In the genomic region with DNA sequence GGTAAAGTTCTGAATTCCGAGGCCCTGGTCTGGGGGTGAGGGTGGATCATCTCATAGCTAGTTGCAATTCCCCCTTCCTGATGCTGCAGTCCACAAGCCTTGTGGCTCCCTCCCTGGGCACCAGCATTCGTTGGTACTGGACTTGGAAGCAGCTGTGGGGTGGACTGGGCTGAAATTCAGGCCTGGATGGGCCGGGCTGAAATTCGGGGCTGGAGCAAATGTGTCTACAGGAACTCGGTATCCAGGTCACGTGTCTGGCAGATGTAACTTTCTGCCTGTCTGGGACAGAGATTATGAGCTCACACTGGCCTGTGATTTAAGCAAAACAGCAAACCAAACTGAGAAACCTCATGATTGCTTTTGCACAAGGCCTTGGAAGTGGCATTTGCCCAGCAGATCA, we compare ENCODE assay signal across 18 mouse cellular contexts. TPM values are rescaled to one million over a fixed set of nuclear protein-coding genes. Genes with fewer than 3 reads are reported as not detected.
DNase-seq lines count a peak whose midpoint lies in the region; TF ChIP-seq lines count a peak whose summit lies in the region.
"Had no signal": no experiment of that assay in that cellular context is flagged by ENCODE, and none has a peak within 500 bp of the region (broad histone marks: within the 10 kb centered on the region; RNA-seq: fewer than 3 reads in every experiment).

No protein-coding gene starts in this region.

- H3K36me3 ChIP-seq in testis, adult 2 months (ENCODE audit: control insufficient read depth, insufficient read depth, low read length), result no peaks in the 10 kb centered on the region
- no peaks in the 10 kb centered on the region for H3K36me3 ChIP-seq in kidney, adult 2 months (ENCODE audit: control insufficient read depth, insufficient read depth, low read length)
- H3K36me3 ChIP-seq: kidney, embryonic 15.5 days; liver, embryonic 15.5 days had no signal

- peaks cover 12% of the 10 kb centered on the region for H3K4me1 ChIP-seq in testis, adult 2 months (ENCODE audit: control insufficient read depth, insufficient read depth, low read length)
- no peaks in the 10 kb centered on the region for H3K4me1 ChIP-seq in kidney, adult 2 months (ENCODE audit: control insufficient read depth, insufficient read depth, low read length)
- H3K4me1 ChIP-seq: liver, embryonic 15.5 days had no signal

- TF ChIP-seq CTCF in testis, adult 2 months (IDR thresholded peaks at IDR 0.05; ENCODE audit: control insufficient read depth, insufficient read depth, insufficient replicate concordance, low read depth, low read length), result no peak
- TF ChIP-seq CTCF in kidney, adult 2 months (conservative IDR thresholded peaks at IDR 0.05; ENCODE audit: insufficient read depth, insufficient read length, low read depth, low read length), result no peak

- peak; percentile 55 for DNase-seq in heart, adult 8-10 months (ENCODE audit: low spot score)
- no peak for DNase-seq in heart, postnatal 4 days
- no peak for DNase-seq in testis, postnatal 14 days (ENCODE audit: low spot score)
- DNase-seq in heart, adult 9 months (ENCODE audit: low spot score in 2 of 2), result peak; percentile 64 to 72
- no peak for DNase-seq in spleen, adult 12 weeks (ENCODE audit: low spot score)
- no peak for DNase-seq in kidney, adult 2 months
- DNase-seq in frontal cortex, postnatal 25 days (ENCODE audit: low spot score in 2 of 2), result no peak
- DNase-seq: adrenal gland, postnatal 25 days; cerebellum, adult 11 months; thymus, adult 2 months had no signal

- H3K27ac ChIP-seq in testis, adult 2 months (ENCODE audit: control insufficient read depth, insufficient read depth, low read depth, low read length), result peak overlapping the region; percentile 26; the same call in 1 of the 2 replicates
- H3K27ac ChIP-seq in kidney, adult 2 months (ENCODE audit: insufficient read depth, low read depth, low read length), result no peak overlapping the region
- H3K27ac ChIP-seq: kidney, embryonic 15.5 days; liver, embryonic 15.5 days had no signal

- 78% methylated on average over 6 of the region's 6 CpGs for WGBS in kidney, adult 2 months

- TF ChIP-seq POLR2A in testis, adult 2 months (IDR thresholded peaks at IDR 0.05; ENCODE audit: control insufficient read depth, low read depth, low read length), result no peak
- TF ChIP-seq POLR2A in kidney, adult 2 months (IDR thresholded peaks at IDR 0.05; ENCODE audit: low read depth, low read length), result no peak

- no peaks in the 10 kb centered on the region for H3K27me3 ChIP-seq in testis, adult 2 months (ENCODE audit: control insufficient read depth, insufficient read depth, low read length)
- H3K27me3 ChIP-seq in kidney, adult 2 months (replicated peaks; ENCODE audit: control insufficient read depth, insufficient read depth, low read length), result no peaks in the 10 kb centered on the region
- H3K27me3 ChIP-seq: kidney, embryonic 15.5 days; liver, embryonic 15.5 days had no signal

- peak overlapping the region; percentile 81 for H3K4me3 ChIP-seq in testis, adult 2 months (ENCODE audit: control insufficient read depth, low read depth, low read length)
- no peak overlapping the region for H3K4me3 ChIP-seq in kidney, adult 2 months (ENCODE audit: insufficient read depth, low read depth, low read length)
- H3K4me3 ChIP-seq: kidney, embryonic 15.5 days; liver, embryonic 15.5 days had no signal

RNA-seq across cellular contexts. Expression of a gene that starts 1.1 kb away (rescaled TPM):
- not detected for total RNA-seq in heart, adult 8-10 months (2022)
- not detected for total RNA-seq in heart, postnatal 4 days (2021)
- 175 and 178 TPM in 2 replicates for polyA plus RNA-seq in testis, adult 2 months (2012; rRNA removed)
- polyA plus RNA-seq in kidney, adult 2 months (2012; rRNA removed), result not detected in 2 replicates
- total RNA-seq: adrenal gland, postnatal 25 days; hematopoietic stem cell, adult 5-6 weeks; layer of hippocampus, postnatal 36 days; megakaryocyte progenitor cell, adult 5-6 weeks had no signal
- polyA plus RNA-seq: forebrain, embryonic 14.5 days; kidney, embryonic 15.5 days; liver, embryonic 15.5 days; small intestine, adult 2 months; thymus, adult 2 months had no signal

RNA-seq across cellular contexts. Expression of a gene that starts 14.1 kb away (rescaled TPM):
- total RNA-seq in heart, adult 8-10 months (2022), result 100 to 1,000 TPM; 120 to 141 (median 127) TPM
- total RNA-seq in heart, postnatal 4 days (2021), result 100 to 1,000 TPM; 117 to 133 TPM
- 1.1 and 2.4 TPM in 2 replicates for polyA plus RNA-seq in testis, adult 2 months (2012; rRNA removed)
- 27.1 and 30.8 TPM in 2 replicates for polyA plus RNA-seq in kidney, adult 2 months (2012; rRNA removed)

RNA-seq across cellular contexts. Expression of a gene that starts 31.7 kb away (rescaled TPM):
- not detected for total RNA-seq in heart, adult 8-10 months (2022)
- total RNA-seq in heart, postnatal 4 days (2021), result not detected
- 1,060 and 1,176 TPM in 2 replicates for polyA plus RNA-seq in testis, adult 2 months (2012; rRNA removed)
- not detected in 2 replicates for polyA plus RNA-seq in kidney, adult 2 months (2012; rRNA removed)
- total RNA-seq: adrenal gland, postnatal 25 days; hematopoietic stem cell, adult 5-6 weeks; layer of hippocampus, postnatal 36 days; megakaryocyte progenitor cell, adult 5-6 weeks had no signal
- polyA plus RNA-seq: forebrain, embryonic 14.5 days; kidney, embryonic 15.5 days; liver, embryonic 15.5 days; small intestine, adult 2 months; thymus, adult 2 months had no signal

Comparison
In these comparisons a context has a peak if more than half of its experiments do, and no peak if none do; other contexts are left out.
1. DNase-seq: peak in heart, adult 8-10 months (single experiment) and heart, adult 9 months (2 of 2); none in heart, postnatal 4 days (single experiment), testis, postnatal 14 days (single experiment), spleen, adult 12 weeks (single experiment), kidney, adult 2 months (single experiment) and frontal cortex, postnatal 25 days (0 of 2).